Mouse (Mus musculus): ENCODE measurements around the gene Nol10. TPM values are rescaled to one million over a fixed set of nuclear protein-coding genes. Genes with fewer than 3 reads are reported as not detected.
"Not testable (repeated sequence)": the region's sequence is repeated elsewhere in the genome, so short reads cannot be mapped to it uniquely, and the experiment has no call there.

The Nol10 gene
- polyA plus RNA-seq, 1 experiment from 2014 or later: 10.8 TPM

DNA sequence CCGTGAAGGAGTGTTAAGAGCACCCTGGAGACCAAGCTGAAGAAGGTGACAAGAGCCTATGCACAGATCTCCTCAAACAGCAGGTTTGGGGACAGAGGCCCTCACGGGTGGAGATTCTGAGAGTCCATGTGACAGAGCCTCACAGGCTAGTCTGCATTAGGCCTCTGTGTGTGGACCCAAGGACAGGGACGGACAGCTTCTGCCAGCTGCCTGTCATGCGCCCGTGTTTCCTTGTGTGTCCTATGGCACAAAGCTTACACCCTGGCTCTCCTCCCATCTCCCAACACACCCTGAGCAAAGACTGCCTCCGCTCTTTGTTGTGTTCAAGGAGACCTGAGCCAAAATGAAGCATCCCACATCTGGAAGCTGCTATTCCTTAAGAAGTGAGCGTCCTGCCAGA is 97.0 kb downstream of the Nol10 start:
- Histone ChIP-seq H3K79me2 (ENCODE audit: inconsistent target) (no peaks in the 10 kb centered on the region), H3K27ac (no peak overlapping the region), H3K36me3 (ENCODE audit: inconsistent target) (no peaks in the 10 kb centered on the region), H3K4me3 (ENCODE audit: inconsistent target) (no peak overlapping the region)
- WGBS (ENCODE audit: missing documents): 98% methylated on average over 7 of the region's 7 CpGs

DNA sequence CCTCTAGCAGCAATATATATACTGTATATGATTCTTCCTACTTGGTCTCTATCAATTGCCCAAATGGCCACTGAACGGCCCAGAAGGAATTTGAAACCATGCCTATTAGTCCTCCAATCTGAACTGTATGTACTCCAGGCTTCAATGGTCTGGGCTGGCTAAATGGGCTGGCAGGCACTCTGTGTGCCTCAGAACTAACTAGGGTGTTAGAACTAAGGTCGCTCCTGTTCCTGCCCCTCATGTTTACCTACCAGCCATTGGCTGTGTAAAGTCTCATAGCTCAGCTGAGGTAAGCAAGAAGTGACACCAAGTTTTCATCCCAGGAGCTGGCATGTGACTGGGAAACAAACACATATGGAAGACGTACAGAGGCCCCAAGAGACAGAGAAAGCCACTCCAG is 100.5 kb downstream of the Nol10 start:
- H3K36me3 ChIP-seq (ENCODE audit: inconsistent target): no peaks in the 10 kb centered on the region
- 94% methylated on average over 3 of the region's 3 CpGs for WGBS (ENCODE audit: missing documents)
- no peaks in the 10 kb centered on the region for H3K79me2 ChIP-seq (ENCODE audit: inconsistent target)
- H3K4me3 ChIP-seq (ENCODE audit: inconsistent target): no peak overlapping the region
- no peak overlapping the region for H3K27ac ChIP-seq

DNA sequence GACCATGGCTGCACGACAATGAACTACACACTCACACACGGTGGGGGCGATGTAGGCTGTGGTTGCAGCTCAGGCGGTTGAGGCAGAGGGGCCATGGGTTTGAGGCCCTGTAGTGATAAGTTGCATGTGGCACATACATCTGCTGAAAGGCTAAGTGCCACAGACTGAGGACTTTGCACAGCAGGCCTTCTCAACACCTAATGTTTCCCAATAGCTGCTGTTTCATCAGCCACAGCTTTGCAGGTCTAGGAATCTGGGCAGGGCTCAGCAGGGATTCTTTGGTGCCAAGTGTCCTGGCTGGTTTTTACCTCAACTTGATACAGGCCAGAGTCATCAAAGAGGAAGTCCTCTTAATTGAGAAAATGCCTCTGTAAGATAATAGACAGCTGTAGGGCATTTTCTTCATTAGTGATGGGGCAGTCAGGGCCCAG is 101.4 kb downstream of the Nol10 start:
- Histone ChIP-seq H3K36me3 (ENCODE audit: inconsistent target) (no peaks in the 10 kb centered on the region), H3K4me3 (ENCODE audit: inconsistent target) (no peak overlapping the region), H3K79me2 (ENCODE audit: inconsistent target) (no peaks in the 10 kb centered on the region), H3K27ac (no peak overlapping the region)
- 100% methylated on average over 4 of the region's 4 CpGs for WGBS (ENCODE audit: missing documents)

DNA sequence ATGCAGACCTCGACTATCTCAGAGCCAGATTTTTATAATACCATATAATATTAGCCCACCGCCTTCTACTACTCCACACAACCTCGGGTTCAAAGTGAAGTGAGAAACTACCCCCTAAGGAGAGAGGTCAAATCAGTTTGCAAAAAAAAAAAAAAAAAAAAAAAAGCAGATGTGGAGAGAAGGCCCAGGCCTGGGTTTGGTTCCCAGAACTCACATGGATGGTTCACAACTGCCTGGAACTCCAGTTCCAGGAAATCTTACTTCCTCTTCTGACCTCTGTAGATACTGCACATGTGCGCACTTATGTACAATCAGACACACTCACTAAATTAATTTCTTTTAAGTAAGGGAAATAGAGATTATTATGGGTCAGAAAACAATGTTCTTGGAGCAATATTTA is 102.2 kb downstream of the Nol10 start:
- Histone ChIP-seq H3K36me3 (ENCODE audit: inconsistent target) (no peaks in the 10 kb centered on the region), H3K27ac (no peak overlapping the region), H3K4me3 (ENCODE audit: inconsistent target) (no peak overlapping the region), H3K79me2 (ENCODE audit: inconsistent target) (no peaks in the 10 kb centered on the region)
- 57% methylated on average over 4 of the region's 4 CpGs for WGBS (ENCODE audit: missing documents)

DNA sequence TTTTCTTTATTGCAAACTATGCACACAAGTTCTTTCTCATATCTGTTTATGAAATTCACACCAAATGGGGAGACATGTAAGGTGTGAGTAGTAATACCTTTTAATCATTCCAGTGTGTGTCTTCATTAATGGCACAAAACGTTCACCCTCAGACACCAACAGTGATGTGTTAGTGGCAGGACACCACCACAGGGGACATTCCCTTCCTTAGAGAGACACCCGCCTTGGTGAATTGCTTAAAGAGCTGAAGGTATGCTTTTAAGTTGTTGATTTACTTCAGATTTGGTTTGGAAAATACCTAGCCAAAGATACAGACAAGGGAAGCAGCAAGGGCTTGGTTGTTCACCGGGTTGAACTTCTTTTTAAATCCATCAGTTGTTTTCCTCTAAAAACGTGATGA is 102.7 kb downstream of the Nol10 start:
- no peak overlapping the region for H3K4me3 ChIP-seq (ENCODE audit: inconsistent target)
- no peak overlapping the region for H3K27ac ChIP-seq
- H3K79me2 ChIP-seq (ENCODE audit: inconsistent target): no peaks in the 10 kb centered on the region
- 82% methylated on average over 4 of the region's 4 CpGs for WGBS (ENCODE audit: missing documents)
- H3K36me3 ChIP-seq (ENCODE audit: inconsistent target): no peaks in the 10 kb centered on the region

DNA sequence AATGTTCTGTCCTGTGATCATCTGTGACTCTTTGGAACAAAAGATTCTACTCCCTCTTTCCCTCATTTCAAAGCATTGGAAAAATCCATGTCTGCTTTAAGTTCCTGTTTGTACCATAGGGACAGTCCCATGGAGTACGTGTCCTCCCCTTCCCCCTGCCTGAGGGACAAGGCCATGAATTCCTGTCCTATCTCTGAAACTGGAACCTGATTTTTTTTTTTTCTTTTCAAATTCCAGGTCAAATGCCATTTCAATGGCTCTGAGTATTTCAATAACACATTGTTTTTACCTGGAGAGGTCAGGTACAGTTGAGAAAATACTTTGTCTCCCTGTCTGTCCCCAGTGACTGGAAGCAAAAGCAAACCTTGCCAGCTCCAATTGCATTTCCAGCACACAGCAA is 104.0 kb downstream of the Nol10 start:
- no peaks in the 10 kb centered on the region for H3K36me3 ChIP-seq (ENCODE audit: inconsistent target)
- no peak overlapping the region for H3K27ac ChIP-seq
- 100% methylated on average over 1 of the region's 1 CpGs for WGBS (ENCODE audit: missing documents)
- H3K79me2 ChIP-seq (ENCODE audit: inconsistent target): no peaks in the 10 kb centered on the region
- no peak overlapping the region for H3K4me3 ChIP-seq (ENCODE audit: inconsistent target)

DNA sequence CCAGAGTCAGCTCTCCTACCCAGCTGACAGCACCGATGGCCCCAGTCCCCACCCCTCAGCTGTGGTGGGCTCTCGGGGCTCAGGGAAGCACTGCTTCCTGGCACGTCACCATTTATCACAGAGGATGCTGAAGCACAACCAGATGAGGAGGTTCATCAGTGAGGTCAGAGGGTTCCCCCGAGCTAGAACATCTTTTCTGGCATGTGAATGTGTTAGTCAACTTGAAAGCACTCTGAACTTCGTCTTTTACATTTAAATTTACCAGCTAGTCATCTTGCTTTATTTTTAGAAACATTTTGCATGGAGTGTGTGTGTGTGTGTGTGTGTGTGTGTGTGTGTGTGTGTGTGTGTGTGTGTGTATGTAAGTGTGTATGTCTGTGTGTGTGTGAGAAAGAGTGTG is 105.7 kb downstream of the Nol10 start:
- Histone ChIP-seq H3K27ac (no peak overlapping the region), H3K79me2 (ENCODE audit: inconsistent target) (no peaks in the 10 kb centered on the region), H3K36me3 (ENCODE audit: inconsistent target) (no peaks in the 10 kb centered on the region), H3K4me3 (ENCODE audit: inconsistent target) (no peak overlapping the region)
- WGBS (ENCODE audit: missing documents): 71% methylated on average over 4 of the region's 5 CpGs

DNA sequence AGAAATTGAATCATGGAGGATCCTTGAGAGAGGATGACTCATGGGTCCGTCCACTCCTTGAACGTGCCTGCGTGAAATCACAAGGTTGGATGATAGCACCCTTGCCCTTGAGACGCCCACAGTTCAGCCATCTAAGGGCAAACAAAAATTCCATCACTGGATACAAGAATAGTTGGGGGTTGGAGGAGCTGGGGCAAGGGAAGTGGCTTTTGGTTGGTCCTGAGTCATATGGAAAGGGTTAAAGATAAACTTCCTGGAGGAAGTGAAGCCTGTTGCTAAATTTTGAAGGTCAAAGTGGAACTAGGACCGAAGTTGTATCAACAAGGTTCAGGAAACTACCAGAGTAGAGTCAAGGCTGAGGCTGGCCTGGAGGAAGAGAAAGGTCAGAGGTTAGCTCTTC is 106.8 kb downstream of the Nol10 start:
- Histone ChIP-seq H3K27ac (no peak overlapping the region), H3K36me3 (ENCODE audit: inconsistent target) (no peaks in the 10 kb centered on the region), H3K4me3 (ENCODE audit: inconsistent target) (no peak overlapping the region), H3K79me2 (ENCODE audit: inconsistent target) (no peaks in the 10 kb centered on the region)
- 69% methylated on average over 5 of the region's 5 CpGs for WGBS (ENCODE audit: missing documents)

DNA sequence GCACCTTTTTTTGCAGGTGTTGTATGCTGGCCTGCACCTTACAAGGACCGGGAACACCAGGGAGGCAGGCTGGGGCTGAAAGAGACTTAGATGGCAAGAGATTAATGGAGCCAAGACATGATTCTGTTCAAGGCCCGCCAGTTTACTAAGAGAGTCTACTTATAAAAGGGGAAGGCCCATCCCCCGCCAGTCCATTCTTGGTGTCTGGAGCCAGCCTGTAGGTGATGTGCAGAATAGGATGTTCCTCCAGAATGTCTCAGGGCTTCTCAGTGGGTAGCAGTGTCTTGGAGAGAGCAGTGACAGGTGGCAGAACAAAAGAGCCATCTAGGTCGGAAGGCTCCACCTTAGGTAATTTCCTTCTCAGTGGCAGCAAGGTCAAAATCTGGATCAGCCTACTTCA is 111.0 kb downstream of the Nol10 start:
- H3K36me3 ChIP-seq (ENCODE audit: inconsistent target); H3K79me2 ChIP-seq (ENCODE audit: inconsistent target); H3K27ac ChIP-seq; H3K4me3 ChIP-seq (ENCODE audit: inconsistent target): not testable (repeated sequence)
- WGBS (ENCODE audit: missing documents): 96% methylated on average over 3 of the region's 4 CpGs

DNA sequence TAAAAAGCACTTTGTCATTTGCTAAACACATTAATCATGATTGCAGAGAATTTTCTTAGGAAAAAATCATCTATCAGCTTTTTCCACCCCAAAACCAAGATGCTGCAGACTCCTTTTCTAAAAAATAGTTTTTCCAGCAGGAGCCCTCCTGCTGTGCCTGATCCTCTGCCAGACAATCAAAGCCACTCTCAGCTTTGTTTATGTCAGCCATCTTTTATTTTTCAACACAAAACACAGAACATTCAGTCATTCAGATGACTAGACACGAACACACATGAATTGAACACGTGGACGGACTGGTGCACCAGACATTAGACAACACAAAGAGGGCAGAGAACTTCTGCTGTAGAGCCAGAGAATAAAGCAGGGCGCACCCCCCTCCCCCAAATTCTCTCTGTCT is 115.4 kb downstream of the Nol10 start:
- no peak overlapping the region for H3K4me3 ChIP-seq (ENCODE audit: inconsistent target)
- H3K27ac ChIP-seq: no peak overlapping the region
- WGBS (ENCODE audit: missing documents): 88% methylated on average over 3 of the region's 4 CpGs
- H3K79me2 ChIP-seq (ENCODE audit: inconsistent target): no peaks in the 10 kb centered on the region
- H3K36me3 ChIP-seq (ENCODE audit: inconsistent target): no peaks in the 10 kb centered on the region

DNA sequence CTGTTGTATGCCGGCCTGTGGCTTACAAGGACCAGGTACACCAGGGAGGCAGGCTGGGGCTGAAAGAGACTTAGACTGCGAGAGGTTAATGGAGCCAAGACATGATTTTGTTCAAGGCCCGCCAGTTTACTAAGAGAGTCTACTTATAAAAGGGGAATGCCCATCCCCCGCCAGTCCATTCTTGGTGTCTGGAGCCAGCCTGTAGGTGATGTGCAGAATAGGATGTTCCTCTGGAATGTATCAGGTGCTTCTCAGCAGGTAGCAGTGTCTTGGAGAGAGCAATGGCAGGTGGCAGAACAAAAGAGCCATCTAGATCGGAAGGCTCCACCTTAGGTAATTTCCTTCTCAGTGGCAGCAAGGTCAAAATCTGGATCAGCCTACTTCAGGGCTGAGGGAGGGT is 116.3 kb downstream of the Nol10 start:
- H3K79me2 ChIP-seq (ENCODE audit: inconsistent target); H3K4me3 ChIP-seq (ENCODE audit: inconsistent target); H3K27ac ChIP-seq; H3K36me3 ChIP-seq (ENCODE audit: inconsistent target): not testable (repeated sequence)
- WGBS (ENCODE audit: missing documents): 97% methylated on average over 5 of the region's 5 CpGs

DNA sequence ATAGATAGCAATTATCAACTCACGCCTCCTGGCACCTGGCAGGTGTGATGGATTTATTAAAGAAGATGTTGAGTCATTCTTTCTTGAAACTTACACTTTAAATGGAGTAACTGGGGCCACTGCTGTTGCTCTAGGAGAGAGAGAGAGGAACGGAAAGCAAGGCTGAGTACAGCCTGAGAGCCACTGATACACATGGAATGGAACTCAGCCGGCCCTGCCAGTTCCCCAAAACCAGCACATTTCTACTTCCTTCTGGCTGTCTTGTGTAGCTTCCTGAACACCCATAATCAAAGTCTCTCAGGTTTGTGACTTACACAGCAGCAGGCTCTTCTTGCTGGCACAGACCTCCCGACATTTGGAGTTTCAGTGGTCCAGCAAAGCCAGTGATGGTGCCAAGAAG is 118.5 kb downstream of the Nol10 start:
- no peak overlapping the region for H3K27ac ChIP-seq
- 19% methylated on average over 4 of the region's 4 CpGs for WGBS (ENCODE audit: missing documents)
- no peaks in the 10 kb centered on the region for H3K79me2 ChIP-seq (ENCODE audit: inconsistent target)
- H3K4me3 ChIP-seq (ENCODE audit: inconsistent target): no peak overlapping the region
- H3K36me3 ChIP-seq (ENCODE audit: inconsistent target): no peaks in the 10 kb centered on the region

DNA sequence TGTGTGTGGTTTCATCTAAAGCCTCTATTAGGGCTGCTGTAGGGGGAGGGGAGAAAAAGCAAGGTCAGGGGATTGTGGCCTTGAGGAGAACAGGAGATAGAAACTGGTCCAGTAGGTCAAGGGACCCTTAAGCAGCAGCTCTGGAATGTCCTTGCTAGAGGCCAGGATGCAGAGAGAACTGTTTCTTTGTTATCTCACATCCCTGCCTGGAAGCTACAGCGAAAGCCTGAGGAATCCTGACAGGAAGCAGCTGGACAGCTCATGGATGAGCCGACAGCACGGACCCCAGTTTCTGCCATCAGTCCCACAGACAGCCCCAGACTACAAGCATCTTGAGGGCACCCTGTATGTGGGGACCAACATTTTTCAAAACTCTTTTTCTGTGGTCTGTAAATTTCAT is 120.1 kb downstream of the Nol10 start:
- Histone ChIP-seq H3K4me3 (ENCODE audit: inconsistent target) (no peak overlapping the region), H3K27ac (no peak overlapping the region), H3K36me3 (ENCODE audit: inconsistent target) (no peaks in the 10 kb centered on the region), H3K79me2 (ENCODE audit: inconsistent target) (no peaks in the 10 kb centered on the region)
- 88% methylated on average over 3 of the region's 3 CpGs for WGBS (ENCODE audit: missing documents)

DNA sequence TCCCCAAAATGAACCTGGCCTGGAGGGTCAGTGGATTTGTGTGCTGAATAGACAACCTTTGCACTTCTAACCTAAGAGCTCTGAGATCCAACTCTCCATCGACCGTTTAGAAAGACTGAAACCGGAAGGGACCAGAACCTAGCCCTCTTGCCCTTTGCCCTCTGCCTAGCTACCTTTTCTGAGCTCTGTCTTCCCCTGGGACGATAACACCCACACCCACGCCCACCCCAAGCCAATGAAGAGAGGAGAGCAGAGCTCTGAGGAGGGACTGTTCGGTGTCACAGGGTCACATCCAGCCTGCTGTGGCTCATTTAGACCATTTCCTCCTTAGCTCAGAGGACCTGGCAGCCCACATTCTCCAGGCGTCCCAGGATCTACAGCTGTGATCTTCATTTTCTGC is 121.6 kb downstream of the Nol10 start:
- Histone ChIP-seq H3K4me3 (ENCODE audit: inconsistent target) (no peak overlapping the region), H3K36me3 (ENCODE audit: inconsistent target) (no peaks in the 10 kb centered on the region), H3K27ac (no peak overlapping the region), H3K79me2 (ENCODE audit: inconsistent target) (no peaks in the 10 kb centered on the region)
- WGBS (ENCODE audit: missing documents): 82% methylated on average over 7 of the region's 7 CpGs

DNA sequence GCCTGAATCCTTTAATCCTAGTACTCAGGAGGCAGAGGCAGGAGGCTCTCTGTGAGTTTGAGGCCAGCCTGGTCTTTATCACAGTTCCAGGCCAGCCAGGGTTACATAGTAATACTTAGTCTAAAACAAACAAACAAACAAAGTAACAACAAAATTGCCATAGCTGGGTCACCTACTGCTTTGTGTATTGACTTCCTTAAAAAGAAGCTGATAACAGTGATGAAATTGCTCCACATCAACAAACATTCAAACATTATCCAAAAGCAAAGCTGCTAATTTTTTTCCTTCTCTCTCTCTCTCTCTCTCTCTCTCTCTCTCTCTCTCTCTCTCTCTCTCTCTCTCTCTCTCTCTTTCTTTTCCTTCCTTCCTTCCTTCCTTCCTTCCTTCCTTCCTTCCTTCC is 122.3 kb downstream of the Nol10 start:
- not testable (repeated sequence) for H3K27ac ChIP-seq; H3K79me2 ChIP-seq (ENCODE audit: inconsistent target); H3K36me3 ChIP-seq (ENCODE audit: inconsistent target); H3K4me3 ChIP-seq (ENCODE audit: inconsistent target)

DNA sequence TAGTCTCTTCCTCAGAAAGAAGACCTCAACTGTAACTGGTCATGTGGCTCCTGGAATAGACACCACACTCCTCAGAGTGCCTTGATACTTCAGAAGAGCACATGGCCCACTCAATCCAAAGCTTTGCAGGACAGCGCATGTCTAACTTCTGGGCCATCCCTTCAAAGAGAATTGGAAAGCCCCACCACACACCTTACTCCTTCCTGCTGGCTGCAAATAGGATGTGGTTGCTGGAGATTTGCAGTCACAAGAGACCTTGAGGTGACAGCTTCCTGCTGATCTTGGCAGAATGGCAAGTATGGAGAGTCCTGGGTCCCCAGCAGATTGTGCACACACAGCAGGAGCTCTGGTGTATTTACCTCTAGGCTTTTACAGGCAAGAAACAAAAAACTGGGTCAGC is 123.1 kb downstream of the Nol10 start:
- Histone ChIP-seq H3K36me3 (ENCODE audit: inconsistent target) (no peaks in the 10 kb centered on the region), H3K27ac (no peak overlapping the region), H3K4me3 (ENCODE audit: inconsistent target) (no peak overlapping the region), H3K79me2 (ENCODE audit: inconsistent target) (no peaks in the 10 kb centered on the region)
- 25% methylated on average over 1 of the region's 1 CpGs for WGBS (ENCODE audit: missing documents)

DNA sequence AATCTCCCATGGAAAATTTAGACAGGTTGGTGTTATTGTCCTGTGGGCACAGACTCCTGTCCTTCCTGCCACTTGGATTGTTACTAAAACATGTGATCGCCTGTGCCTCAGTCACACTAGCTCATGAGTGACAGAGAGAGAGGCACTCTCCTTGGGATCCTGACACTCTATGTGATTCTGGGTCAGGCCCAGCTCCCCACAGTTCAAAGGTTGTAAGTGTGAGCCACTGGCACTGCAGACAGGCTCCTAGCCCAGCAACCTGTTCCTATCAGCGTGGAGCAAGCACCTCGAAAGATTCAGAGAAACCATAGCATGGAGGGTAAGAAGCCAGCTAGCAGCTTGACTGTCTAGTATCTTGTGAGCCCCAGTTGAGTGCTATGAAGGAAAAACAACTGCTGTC is 124.9 kb downstream of the Nol10 start:
- no peak overlapping the region for H3K27ac ChIP-seq
- H3K36me3 ChIP-seq (ENCODE audit: inconsistent target): no peaks in the 10 kb centered on the region
- no peak overlapping the region for H3K4me3 ChIP-seq (ENCODE audit: inconsistent target)
- no peaks in the 10 kb centered on the region for H3K79me2 ChIP-seq (ENCODE audit: inconsistent target)
- 98% methylated on average over 3 of the region's 3 CpGs for WGBS (ENCODE audit: missing documents)
